Mouse (Mus musculus) urinary bladder, adult 18-20 months (tissue): Measurements from ENCODE around the gene 1700007K13Rik.

Experiments used
- DNase-seq, 2 experiments: peaks; one replicate each; pipeline ENCODE4 v3.0.0; 2022; ENCODE audit warnings: low spot score in 2 of 2, mixed read lengths in 2 of 2

The 1700007K13Rik gene

DNA sequence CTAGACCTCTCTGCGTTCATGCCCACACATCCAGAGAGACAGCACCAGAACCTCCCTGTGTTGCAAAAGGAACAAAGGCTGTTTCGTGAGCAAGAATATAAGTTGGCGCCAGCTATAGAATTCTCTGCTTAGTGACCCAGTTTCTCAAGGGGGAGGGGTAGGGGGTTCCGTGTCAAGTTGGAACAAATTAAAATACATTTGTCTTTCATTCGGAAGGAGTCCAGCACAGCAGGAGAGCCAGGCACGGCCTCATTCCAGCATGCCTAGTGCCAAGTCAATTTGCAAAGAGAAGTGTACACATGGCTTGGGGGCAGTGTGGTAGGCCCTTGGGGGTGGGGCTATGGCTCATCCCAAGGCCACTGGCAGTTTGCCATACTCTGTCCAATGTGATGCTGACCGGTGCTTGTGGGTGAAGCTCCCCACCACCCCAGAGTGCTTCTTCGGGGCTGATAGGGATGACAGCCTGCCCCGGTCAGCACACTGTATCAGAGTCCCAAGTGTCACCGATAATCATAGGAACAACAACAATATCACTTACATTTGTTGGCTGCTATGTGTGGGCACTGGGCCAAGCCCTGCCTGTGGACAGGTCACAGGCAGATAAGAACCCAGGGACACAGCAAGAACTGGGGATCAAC lies 50.6 kb downstream of the 1700007K13Rik start:
- DNase-seq, result no peak

- no peak for DNase-seq
Measured at GRCm38 (mm10) chr2:28414757-28415137, 51.4 kb downstream of the 1700007K13Rik start.

DNA sequence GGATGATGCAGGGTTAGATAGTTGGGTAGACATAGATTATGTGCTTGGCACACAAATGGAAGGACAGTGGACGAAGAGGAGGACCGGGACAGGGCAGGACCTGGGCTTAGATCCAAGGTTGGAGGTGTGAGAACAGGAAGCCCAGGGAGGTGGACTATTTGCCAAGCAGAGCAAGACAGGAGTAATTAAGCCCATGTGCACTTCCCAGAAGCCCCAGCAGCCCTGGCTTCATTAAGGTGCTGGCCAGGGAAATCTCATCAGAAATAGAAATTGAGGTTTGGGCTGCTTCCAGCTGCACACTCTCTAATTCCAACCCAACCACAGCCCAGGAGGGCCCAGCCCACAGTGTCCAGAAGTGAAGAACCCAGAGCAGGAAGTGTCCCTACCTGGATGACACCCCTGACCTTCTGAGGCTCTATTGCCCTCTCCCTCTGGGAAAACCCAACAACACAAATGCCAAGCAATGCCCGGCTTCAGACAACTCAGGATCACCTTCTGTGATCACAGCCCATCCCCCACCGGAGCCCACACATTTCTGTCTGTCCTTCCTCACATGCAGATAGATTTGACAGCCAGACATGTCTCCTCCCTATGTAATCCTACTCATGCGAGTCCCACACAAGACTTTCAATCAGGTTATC lies 51.9 kb downstream of the 1700007K13Rik start:
- no peak for DNase-seq

GRCm38 (mm10) chr2:28412936-28413335 lies 53.2 kb downstream of the 1700007K13Rik start:
- no peak for DNase-seq
